Mouse (Mus musculus) Patski (cell line): Measurements from ENCODE around the gene Cfap61. TPM values are rescaled to one million over a fixed set of nuclear protein-coding genes. Genes with fewer than 3 reads are reported as not detected.
A peak's percentile ranks its signal among the peaks of the same experiment; 100 is the strongest.

Experiments
- ATAC-seq: fragments of 100-300 bp; one replicate; pipeline ENCODE4 v1.8.0; 2021
- CTCF ChIA-PET: fragments of 350-600 bp; sonication (Branson Sonifier 250); formaldehyde crosslinking; loops from one replicate; lab custom pipeline; 2022; ENCODE audit warnings: inconsistent platforms; lab: Charles Lee
- POLR2A ChIA-PET: fragments of 350-600 bp; sonication (Branson Sonifier 250); formaldehyde crosslinking; loops from one replicate; lab custom pipeline; 2022; ENCODE audit warnings: antibody characterized with exemption, inconsistent platforms; lab: Charles Lee
- DNase-seq: peaks from one replicate; pipeline ENCODE4 v3.0.0-alpha.2; 2011; ENCODE audit warnings: low read depth, low spot score
- H3K27me3 ChIP-seq: fragments of 371-371 bp; one replicate; pipeline ENCODE4 v1.5.1; 2021
- CTCF ChIP-seq: fragments of 100-300 bp; IDR thresholded peaks from one replicate; pipeline ENCODE4 v1.5.1; 2021
- in situ Hi-C: fragments of 300-500 bp; cut with MboI; formaldehyde crosslinking; loops from 3 replicates; pipeline ENCODE4 v1.11.1; 2018; ENCODE audit warnings: low pct_unique_long_range_greater_than_20kb, mixed read lengths
- polyA plus RNA-seq: library from polyadenylated mRNA; unstranded; gene quantifications from one replicate; pipeline ENCODE4 v1.2.3, GENCODE M21; 2021

Gene Cfap61
- polyA plus RNA-seq, 1 experiment from 2014 or later, result 0.64 TPM

GRCm38 (mm10) chr2:146256321-146256875, 321.8 kb downstream of the Cfap61 start:
- H3K27me3 ChIP-seq, result no peaks in the 10 kb centered on the region
- in situ Hi-C loops, result no loop called here
- ATAC-seq, result no peak
- ChIA-PET POLR2A (no interaction called here), CTCF (interaction anchor here (1.2 to 1.6 kb wide), 4 partner anchors 11 to 158 kb away, joined by 3 to 4 read pairs (median 4); no protein-coding TSS in a partner anchor)
- DNase-seq, result no peak
- peak; percentile 64 for TF ChIP-seq CTCF

GRCm38 (mm10) chr2:146257037-146257436, 322.5 kb downstream of the Cfap61 start:
- in situ Hi-C loops, result no loop called here
- no peak for ATAC-seq
- DNase-seq, result no peak
- POLR2A ChIA-PET, result no interaction called here
- TF ChIP-seq CTCF, result no peak
- CTCF ChIA-PET, result interaction anchor here (0.6 to 1.6 kb wide), 6 partner anchors 10 to 299 kb away, joined by 3 to 4 read pairs (median 3); no protein-coding TSS in a partner anchor
- H3K27me3 ChIP-seq, result no peaks in the 10 kb centered on the region

- ATAC-seq (peak; percentile 86), DNase-seq (no peak)
- peak; percentile 27 for TF ChIP-seq CTCF
- POLR2A ChIA-PET, result interaction anchor here (0.6 to 0.7 kb wide), 2 partner anchors 56 to 255 kb away, joined by 3 read pairs; no protein-coding TSS in a partner anchor
- H3K27me3 ChIP-seq, result no peaks in the 10 kb centered on the region
- in situ Hi-C loops, result no loop called here
- CTCF ChIA-PET, result interaction anchor here (0.6 to 1.6 kb wide), 5 partner anchors 9 to 299 kb away, joined by 3 to 4 read pairs (median 3); no protein-coding TSS in a partner anchor
These were observed 323.0 kb downstream of the Cfap61 start for GRCm38 (mm10) chr2:146257609-146258008.

GRCm38 (mm10) chr2:146258736-146259469, 324.3 kb downstream of the Cfap61 start:
- TF ChIP-seq CTCF, result no peak
- ATAC-seq, result no peak
- ChIA-PET CTCF (interaction anchor here (1.0 to 1.4 kb wide), 2 partner anchors 12 to 41 kb away, joined by 3 to 4 read pairs; no protein-coding TSS in a partner anchor), POLR2A (no interaction called here)
- no peaks in the 10 kb centered on the region for H3K27me3 ChIP-seq
- in situ Hi-C loops, result no loop called here
- DNase-seq, result no peak

GRCm38 (mm10) chr2:146259787-146260560, 325.4 kb downstream of the Cfap61 start:
- no peaks in the 10 kb centered on the region for H3K27me3 ChIP-seq
- ChIA-PET CTCF (interaction anchor here (1.4 kb wide), 1 partner anchor 40 kb away, joined by 3 read pairs; no protein-coding TSS in a partner anchor), POLR2A (no interaction called here)
- no peak for TF ChIP-seq CTCF
- in situ Hi-C loops, result no loop called here
- ATAC-seq (no peak), DNase-seq (no peak)

- ChIA-PET POLR2A (no interaction called here), CTCF (interaction anchor here (1.5 kb wide), 1 partner anchor 13 kb away, joined by 4 read pairs; no protein-coding TSS in a partner anchor)
- H3K27me3 ChIP-seq, result no peaks in the 10 kb centered on the region
- ATAC-seq (no peak), DNase-seq (no peak)
- TF ChIP-seq CTCF, result no peak
- in situ Hi-C loops, result no loop called here
These were observed 326.6 kb downstream of the Cfap61 start for GRCm38 (mm10) chr2:146261146-146261545.

- DNase-seq (no peak), ATAC-seq (no peak)
- H3K27me3 ChIP-seq, result no peaks in the 10 kb centered on the region
- POLR2A ChIA-PET, result no interaction called here
- in situ Hi-C loops, result no loop called here
- TF ChIP-seq CTCF, result no peak
- CTCF ChIA-PET, result interaction anchor here (1.5 kb wide), 1 partner anchor 11 kb away, joined by 4 read pairs; no protein-coding TSS in a partner anchor
These were observed 327.6 kb downstream of the Cfap61 start for GRCm38 (mm10) chr2:146262215-146262614.

GRCm38 (mm10) chr2:146262966-146263365, 328.4 kb downstream of the Cfap61 start:
- POLR2A ChIA-PET, result no interaction called here
- DNase-seq (no peak), ATAC-seq (no peak)
- in situ Hi-C loops, result no loop called here
- H3K27me3 ChIP-seq, result no peaks in the 10 kb centered on the region
- CTCF ChIA-PET, result interaction anchor here (2.3 kb wide), 1 partner anchor 11 kb away, joined by 5 read pairs; no protein-coding TSS in a partner anchor
- no peak for TF ChIP-seq CTCF

Other genes starting within 250 kb of the Cfap61 start
- 85.8 TPM for gene Naa20, start 32.7 kb upstream of the Cfap61 start, polyA plus RNA-seq
- 26.1 TPM for gene Crnkl1, start 230 bp downstream of the Cfap61 start, polyA plus RNA-seq